Mouse (Mus musculus) urinary bladder, postnatal 4 days (tissue): Measurements from ENCODE around the gene Tle2.

ENCODE experiments used
- DNase-seq, 2 experiments: peaks; one replicate each; pipeline ENCODE4 v3.0.0; 2021 to 2022; ENCODE audit warnings: low spot score in 2 of 2

Tle2 gene

DNA sequence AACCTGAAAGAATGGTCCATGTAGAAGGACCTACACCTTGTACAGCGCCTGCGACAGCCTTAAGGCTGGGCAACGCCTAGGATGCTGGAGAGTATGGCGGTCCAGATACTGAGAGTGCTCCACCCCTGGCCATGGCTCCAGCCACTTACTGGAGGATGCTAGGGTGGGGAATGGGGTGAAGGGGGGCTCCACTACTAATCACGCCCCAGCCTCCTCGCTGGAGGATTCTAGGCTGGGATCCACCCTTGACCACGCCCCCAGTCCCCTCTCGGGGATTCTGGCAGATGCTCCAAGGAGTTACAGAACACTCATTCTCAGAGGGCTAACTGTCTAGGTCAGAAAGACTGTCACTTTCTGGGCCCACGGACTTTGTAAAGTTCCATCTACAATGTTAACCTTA, 1.4 kb upstream of the Tle2 start:
- peak; percentile 77 to 82 for DNase-seq

- no peak for DNase-seq
Observed at GRCm38 (mm10) chr10:81575208-81575631, 859 bp downstream of the Tle2 start.

DNA sequence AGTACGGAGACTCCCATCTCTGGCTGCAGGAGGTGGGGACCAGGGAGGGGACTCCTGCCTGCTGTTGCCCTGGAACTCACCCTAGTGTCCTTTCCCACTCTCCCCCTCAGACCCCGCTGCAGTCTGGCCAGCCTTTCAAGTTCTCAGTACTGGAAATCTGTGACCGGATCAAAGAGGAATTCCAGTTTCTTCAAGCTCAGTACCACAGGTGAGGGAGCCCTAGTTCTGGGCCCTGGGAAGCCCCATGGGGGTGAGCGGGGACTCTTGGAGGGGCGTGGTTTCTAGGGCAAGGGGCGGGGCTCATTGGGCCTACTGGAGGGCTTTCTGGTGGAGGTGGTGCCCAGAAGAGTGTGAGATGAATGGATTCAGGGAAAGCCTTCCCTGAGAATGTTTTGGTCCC, 1.3 kb downstream of the Tle2 start:
- no peak for DNase-seq

- no peak for DNase-seq
Observed at GRCm38 (mm10) chr10:81579967-81580366, 5.6 kb downstream of the Tle2 start.

GRCm38 (mm10) chr10:81580441-81581070, 6.2 kb downstream of the Tle2 start:
- no peak for DNase-seq

- DNase-seq: no peak
Observed at GRCm38 (mm10) chr10:81583347-81583746, 9.0 kb downstream of the Tle2 start.

GRCm38 (mm10) chr10:81588739-81589138, 14.4 kb downstream of the Tle2 start:
- DNase-seq: no peak

GRCm38 (mm10) chr10:81591846-81592245, 17.5 kb downstream of the Tle2 start:
- DNase-seq: no peak

- no peak for DNase-seq
Observed at GRCm38 (mm10) chr10:81592631-81593030, 18.3 kb downstream of the Tle2 start.

GRCm38 (mm10) chr10:81593223-81593622, 18.9 kb downstream of the Tle2 start:
- no peak for DNase-seq

DNA sequence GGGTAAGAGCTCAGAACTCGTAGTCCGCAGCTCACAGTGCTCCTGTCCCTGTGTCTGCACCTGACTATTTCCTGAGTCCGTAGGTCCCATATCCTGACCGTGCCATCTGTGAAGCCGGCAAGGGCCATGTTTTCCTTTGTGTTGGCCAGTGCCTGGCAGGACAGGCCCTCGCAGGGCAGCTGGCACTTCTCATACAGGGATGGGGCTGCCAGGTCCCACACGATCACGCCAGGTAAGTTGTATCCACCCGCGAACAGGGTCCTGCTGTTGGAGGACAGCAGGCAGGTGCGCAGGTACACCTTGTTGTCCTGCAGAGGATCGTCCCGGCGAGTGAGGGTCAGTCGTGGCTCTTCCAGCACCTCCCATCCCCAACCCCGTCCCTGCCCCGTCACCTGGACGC, 19.6 kb downstream of the Tle2 start:
- DNase-seq: no peak

DNA sequence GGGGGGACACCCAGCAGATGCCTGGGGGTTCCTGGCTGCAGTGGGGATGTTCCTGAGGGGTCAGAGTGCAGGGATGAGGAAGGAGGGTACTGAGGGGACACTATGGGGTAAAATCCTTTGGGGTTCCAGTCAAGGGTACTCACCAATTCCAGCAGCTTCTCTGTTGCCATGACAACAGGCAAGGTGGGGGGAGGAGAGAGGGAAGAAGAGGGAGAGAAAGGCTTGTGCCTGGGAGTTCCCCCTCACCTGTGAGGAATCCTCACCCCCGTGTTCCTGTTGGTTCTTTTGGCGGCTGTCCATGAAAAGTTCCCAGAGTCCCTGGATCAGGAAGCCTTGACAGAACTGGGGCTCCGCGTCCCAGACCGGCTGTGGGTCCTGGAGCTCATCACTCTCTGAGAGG, 21.2 kb downstream of the Tle2 start:
- no peak for DNase-seq

DNA sequence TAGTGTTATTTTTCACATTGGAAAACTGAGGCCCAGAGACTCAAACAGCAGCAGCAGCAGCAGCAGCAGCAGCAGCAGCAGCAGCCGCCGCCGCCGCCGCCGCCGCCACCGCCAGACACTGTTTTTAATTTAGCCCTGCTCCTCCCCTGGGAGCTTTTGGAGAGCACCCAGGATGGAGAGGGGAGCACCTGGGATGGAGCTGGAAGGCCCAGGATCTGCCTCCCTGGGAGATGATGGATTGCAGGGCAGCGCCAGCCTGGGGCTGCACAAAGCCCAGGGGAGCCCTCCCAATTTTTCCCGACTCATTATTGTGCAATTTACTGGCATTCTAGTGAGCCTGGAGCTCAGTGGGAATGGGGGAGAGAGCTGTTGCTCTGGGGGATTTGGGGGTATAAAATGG, 22.2 kb downstream of the Tle2 start:
- no peak for DNase-seq

DNA sequence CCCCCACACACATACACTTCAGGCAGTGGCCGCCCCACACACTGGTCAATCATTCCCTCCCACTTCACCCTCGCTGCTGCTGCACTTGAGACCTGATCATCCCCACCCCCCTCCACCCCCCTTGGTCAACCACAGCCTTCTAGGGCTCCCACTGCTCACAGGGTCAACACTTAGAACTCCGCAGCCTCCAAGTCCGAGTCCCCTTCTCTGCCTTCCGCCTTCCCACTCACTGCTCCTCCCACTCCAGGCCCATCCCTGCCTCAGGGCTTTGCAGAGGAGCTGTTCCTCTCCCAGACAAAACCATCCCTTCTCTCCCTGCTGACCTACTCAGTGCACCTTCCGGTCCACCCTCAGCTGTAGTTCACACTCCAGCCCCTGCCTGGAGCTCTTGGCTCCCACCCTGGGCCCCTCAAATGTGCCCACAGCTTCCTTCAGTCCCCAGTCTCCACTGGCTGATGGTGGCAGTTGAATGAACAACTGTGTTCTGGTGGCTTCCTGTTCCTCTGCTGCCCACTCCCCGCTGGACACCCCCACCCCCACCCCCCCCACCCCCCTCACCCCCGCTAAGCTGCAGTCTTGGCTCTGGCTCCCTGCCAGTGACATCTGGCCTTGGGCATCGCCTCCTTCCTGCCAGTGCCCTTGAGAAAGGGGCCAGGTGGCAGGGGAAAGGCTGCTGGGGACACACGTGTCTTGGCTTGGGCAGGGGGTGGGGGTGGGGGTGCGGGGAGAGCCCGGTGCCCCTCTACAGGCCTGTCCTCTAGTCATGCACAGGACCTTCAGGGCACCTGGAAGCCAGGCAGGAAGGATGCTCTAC, 23.0 kb downstream of the Tle2 start:
- peak in 1 of 2 experiments; percentile 48 for DNase-seq

DNA sequence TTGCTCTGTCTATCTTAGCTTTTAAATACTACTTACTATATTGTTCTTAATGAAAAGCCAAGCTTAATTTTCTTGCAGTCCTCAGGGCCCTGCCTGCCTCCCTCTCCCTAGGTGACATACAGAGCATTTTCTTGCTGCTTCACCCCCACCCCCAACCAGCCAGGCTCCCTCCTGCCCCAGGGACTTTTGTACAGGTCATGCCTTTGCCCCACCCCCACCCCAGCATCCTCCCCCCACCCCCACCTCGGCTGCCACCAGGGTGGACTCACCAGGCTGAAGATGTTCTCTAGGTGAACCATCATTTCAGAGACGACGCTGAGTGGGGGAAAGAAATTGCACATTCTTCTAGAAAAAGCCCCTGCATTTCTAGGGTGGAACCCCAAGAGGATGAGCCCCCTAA, 24.0 kb downstream of the Tle2 start:
- no peak for DNase-seq

DNA sequence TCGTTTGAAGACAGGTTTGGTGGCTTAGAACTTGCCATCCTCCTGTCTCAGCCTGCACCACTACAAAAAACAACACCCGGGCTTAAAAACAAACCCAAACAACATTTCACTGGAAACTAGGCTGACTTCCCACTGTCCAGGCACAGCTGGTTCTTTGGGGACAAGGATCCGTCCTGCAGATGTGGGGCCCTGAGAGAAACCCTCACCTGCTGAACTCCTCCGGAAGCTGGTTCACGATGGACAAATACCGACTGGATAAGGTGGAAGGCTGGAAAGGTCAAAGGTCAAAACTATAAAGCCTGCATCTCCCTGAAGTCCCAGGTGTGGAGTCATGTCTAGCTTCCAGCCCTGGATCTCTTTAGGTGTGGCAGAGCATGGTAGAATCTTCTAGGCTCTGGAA, 24.5 kb downstream of the Tle2 start:
- DNase-seq: no peak

DNA sequence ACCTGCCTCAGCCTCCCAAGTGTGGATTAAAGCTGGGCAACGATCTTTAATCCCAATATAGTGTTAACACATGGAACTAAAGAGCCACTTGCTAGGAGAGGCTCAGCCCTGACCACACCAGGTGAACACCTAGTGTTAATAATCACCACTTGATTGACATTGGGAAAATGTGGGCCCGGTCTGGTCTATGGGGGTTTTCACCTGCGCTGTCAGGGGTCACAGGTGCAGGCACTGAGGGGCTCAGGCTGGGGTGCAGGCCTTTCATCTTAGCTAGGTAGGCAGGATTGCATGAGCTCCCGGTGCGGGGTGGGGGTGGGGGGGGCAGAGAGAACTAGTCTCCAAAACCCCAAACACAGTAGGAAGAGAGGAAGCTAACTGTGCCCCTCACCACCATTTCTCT, 25.3 kb downstream of the Tle2 start:
- no peak for DNase-seq

DNA sequence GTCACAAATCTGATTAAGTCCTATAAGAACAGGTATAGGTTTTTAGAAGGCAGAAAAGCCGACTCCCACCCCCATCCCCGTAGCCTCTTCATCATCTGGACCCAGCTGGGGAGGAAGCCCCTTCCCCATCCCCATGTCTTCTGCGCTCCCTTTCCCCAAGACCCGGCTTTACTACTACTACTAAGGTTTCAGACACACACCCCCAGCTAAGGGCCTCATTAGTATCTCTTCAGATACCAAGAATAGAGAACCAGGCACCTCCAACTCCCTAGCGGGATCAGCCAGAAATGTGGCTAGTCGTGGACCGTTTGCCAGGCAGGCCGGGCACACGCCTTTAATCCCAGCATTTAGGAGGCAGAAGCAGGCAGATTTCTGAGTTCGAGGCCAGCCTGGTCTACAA, 25.7 kb downstream of the Tle2 start:
- no peak for DNase-seq

DNA sequence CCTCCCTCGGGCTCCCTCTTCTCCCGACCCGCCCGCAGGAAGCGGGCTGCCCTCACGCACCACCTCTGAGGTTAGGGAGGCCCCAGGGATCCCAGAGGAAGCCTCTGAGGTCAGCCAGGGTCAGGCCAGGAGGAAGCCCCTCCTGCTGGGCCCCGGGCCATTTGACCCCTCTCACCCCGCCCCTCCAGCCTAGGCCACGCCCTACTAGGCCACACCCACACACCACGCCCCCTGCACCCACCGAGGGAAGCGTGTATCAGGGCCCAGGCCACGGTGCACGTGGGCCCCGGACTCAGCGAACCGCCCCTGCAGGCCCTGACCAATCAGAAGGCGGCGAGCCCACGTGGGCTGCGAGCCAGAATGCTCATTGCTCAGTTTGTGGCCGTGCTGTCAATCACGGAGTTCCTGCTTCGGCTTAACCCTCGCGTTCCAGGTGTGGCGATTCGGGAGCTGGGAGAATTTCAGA, 26.4 kb downstream of the Tle2 start, which contains the start of gene Tle6:
TSS of gene Tle6 (minus strand) at position 336 of the 466 bp plus-strand sequence.
- peak; percentile 92 to 96 for DNase-seq

- DNase-seq: no peak
Observed at GRCm38 (mm10) chr10:81601396-81601905, 27.1 kb downstream of the Tle2 start.

DNA sequence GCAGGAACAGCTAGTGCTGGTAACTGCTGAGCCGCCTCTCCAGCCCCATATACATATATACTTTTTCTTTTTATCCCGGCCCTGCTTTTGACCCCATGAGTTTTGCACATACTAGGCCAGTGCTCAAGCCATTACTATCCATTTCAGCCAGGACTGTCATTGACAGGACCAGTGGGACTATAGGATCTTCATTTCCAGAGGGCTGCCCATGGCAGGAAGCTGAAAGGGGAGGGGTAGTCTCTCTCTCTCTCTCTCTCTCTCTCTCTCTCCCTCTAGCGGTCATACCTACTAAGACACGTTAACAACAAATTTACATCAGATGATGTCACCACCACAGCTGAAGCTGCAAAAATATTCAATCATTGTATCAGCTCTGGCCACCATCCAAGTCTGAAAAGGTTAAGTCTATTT, 28.4 kb downstream of the Tle2 start:
- no peak for DNase-seq

- DNase-seq: no peak
Observed at GRCm38 (mm10) chr10:81604019-81604967, 29.9 kb downstream of the Tle2 start.
